Mouse (Mus musculus): ENCODE measurements around the gene Hnrnpa2b1. TPM values are rescaled to one million over a fixed set of nuclear protein-coding genes. Genes with fewer than 3 reads are reported as not detected.
"Not testable (repeated sequence)": the region's sequence is repeated elsewhere in the genome, so short reads cannot be mapped to it uniquely, and the experiment has no call there.

Hnrnpa2b1 gene
- polyA plus RNA-seq, 1 experiment from 2014 or later = 2,378 TPM

- H3K9me3 ChIP-seq (replicated peaks) = peaks cover 4% of the 10 kb centered on the region; the same call in 1 of the 2 replicates
- 80% methylated on average over 7 of the region's 7 CpGs for WGBS
- no peaks in the 10 kb centered on the region for H3K27me3 ChIP-seq
- H3K27ac ChIP-seq = no peak overlapping the region
- H3K4me2 ChIP-seq = no peak overlapping the region
- no peaks in the 10 kb centered on the region for H3K4me1 ChIP-seq
- H3K36me3 ChIP-seq (ENCODE audit: poor library complexity, severe bottlenecking) = peaks cover 24% of the 10 kb centered on the region
- H3K4me3 ChIP-seq = no peak overlapping the region
- H3K9ac ChIP-seq = no peak overlapping the region
- ATAC-seq = no peak
These were observed 16.5 kb upstream of the Hnrnpa2b1 start for GRCm38 (mm10) chr6:51486076-51486710.

- no peak overlapping the region for H3K4me2 ChIP-seq
- H3K9me3 ChIP-seq (replicated peaks) = peaks cover 4% of the 10 kb centered on the region; the same call in 1 of the 2 replicates
- H3K36me3 ChIP-seq (ENCODE audit: poor library complexity, severe bottlenecking) = peaks cover 30% of the 10 kb centered on the region
- H3K4me3 ChIP-seq = no peak overlapping the region
- no peaks in the 10 kb centered on the region for H3K4me1 ChIP-seq
- H3K9ac ChIP-seq = no peak overlapping the region
- 79% methylated on average over 2 of the region's 2 CpGs for WGBS
- ATAC-seq = no peak
- H3K27me3 ChIP-seq = no peaks in the 10 kb centered on the region
- no peak overlapping the region for H3K27ac ChIP-seq
These were observed 16.0 kb upstream of the Hnrnpa2b1 start for GRCm38 (mm10) chr6:51485646-51486045.

GRCm38 (mm10) chr6:51484556-51484955 is 14.9 kb upstream of the Hnrnpa2b1 start:
- not testable (repeated sequence) for ATAC-seq; H3K4me3 ChIP-seq; H3K4me2 ChIP-seq; H3K9me3 ChIP-seq (replicated peaks); H3K4me1 ChIP-seq; H3K27ac ChIP-seq; H3K9ac ChIP-seq; H3K27me3 ChIP-seq
- peaks cover 41% of the 10 kb centered on the region for H3K36me3 ChIP-seq (ENCODE audit: poor library complexity, severe bottlenecking)
- WGBS = 90% methylated on average over 8 of the region's 8 CpGs

- WGBS = 98% methylated on average over 3 of the region's 3 CpGs
These were observed 14.2 kb upstream of the Hnrnpa2b1 start for GRCm38 (mm10) chr6:51483861-51484260.

GRCm38 (mm10) chr6:51481548-51481947 is 11.9 kb upstream of the Hnrnpa2b1 start:
- Histone ChIP-seq H3K36me3 (ENCODE audit: poor library complexity, severe bottlenecking) (peaks cover 66% of the 10 kb centered on the region), H3K9ac (no peak overlapping the region), H3K27me3 (no peaks in the 10 kb centered on the region), H3K4me1 (no peaks in the 10 kb centered on the region), H3K4me2 (no peak overlapping the region), H3K27ac (no peak overlapping the region), H3K4me3 (no peak overlapping the region), H3K9me3 (replicated peaks) (no peaks in the 10 kb centered on the region)
- ATAC-seq = no peak
- 96% methylated on average over 8 of the region's 8 CpGs for WGBS

More at GRCm38 (mm10) chr6:51483861-51484260, 14.2 kb upstream of the Hnrnpa2b1 start:
- H3K9me3 ChIP-seq (replicated peaks) = peaks cover 4% of the 10 kb centered on the region; the same call in 1 of the 2 replicates
- peak overlapping the region; percentile 1; the same call in 1 of the 2 replicates for H3K27ac ChIP-seq
- no peak overlapping the region for H3K9ac ChIP-seq
- no peak for ATAC-seq
- no peaks in the 10 kb centered on the region for H3K4me1 ChIP-seq
- no peak overlapping the region for H3K4me3 ChIP-seq
- no peak overlapping the region for H3K4me2 ChIP-seq
- H3K27me3 ChIP-seq = no peaks in the 10 kb centered on the region
- peaks cover 48% of the 10 kb centered on the region for H3K36me3 ChIP-seq (ENCODE audit: poor library complexity, severe bottlenecking)

- H3K27ac ChIP-seq = no peak overlapping the region
- ATAC-seq = no peak
- H3K27me3 ChIP-seq = no peaks in the 10 kb centered on the region
- H3K4me2 ChIP-seq = no peak overlapping the region
- no peak overlapping the region for H3K9ac ChIP-seq
- no peak overlapping the region for H3K4me3 ChIP-seq
- H3K4me1 ChIP-seq = 0 out of 2 replicates have a peak, but pooled peaks cover 1% of the 10 kb centered on the region
- peaks cover 81% of the 10 kb centered on the region for H3K36me3 ChIP-seq (ENCODE audit: poor library complexity, severe bottlenecking)
- H3K9me3 ChIP-seq (replicated peaks) = no peaks in the 10 kb centered on the region
- WGBS = 89% methylated on average over 4 of the region's 4 CpGs
These were observed 9.5 kb upstream of the Hnrnpa2b1 start for GRCm38 (mm10) chr6:51479136-51479731.

- peaks cover 27% of the 10 kb centered on the region for H3K4me1 ChIP-seq
- ATAC-seq = no peak
- H3K4me3 ChIP-seq = peak overlapping the region; percentile 97
These were observed 2.5 kb upstream of the Hnrnpa2b1 start for GRCm38 (mm10) chr6:51472213-51472612.

GRCm38 (mm10) chr6:51471782-51472181 is 2.1 kb upstream of the Hnrnpa2b1 start:
- Histone ChIP-seq H3K4me1 (peaks cover 32% of the 10 kb centered on the region), H3K27ac (peak overlapping the region; percentile 44; the same call in 1 of the 2 replicates), H3K36me3 (ENCODE audit: poor library complexity, severe bottlenecking) (peaks cover 47% of the 10 kb centered on the region), H3K27me3 (no peaks in the 10 kb centered on the region), H3K4me3 (peak overlapping the region; percentile 97), H3K9me3 (replicated peaks) (no peaks in the 10 kb centered on the region), H3K9ac (peak overlapping the region; percentile 100), H3K4me2 (peak overlapping the region; percentile 87)
- ATAC-seq = no peak
- 16% methylated on average over 3 of the region's 3 CpGs for WGBS

More at GRCm38 (mm10) chr6:51472213-51472612, 2.5 kb upstream of the Hnrnpa2b1 start:
- peak overlapping the region; percentile 44; the same call in 1 of the 2 replicates for H3K27ac ChIP-seq
- H3K9me3 ChIP-seq (replicated peaks) = no peaks in the 10 kb centered on the region
- WGBS = 38% methylated on average over 4 of the region's 4 CpGs
- peak overlapping the region; percentile 87 for H3K4me2 ChIP-seq
- H3K9ac ChIP-seq = peak overlapping the region; percentile 100
- H3K27me3 ChIP-seq = no peaks in the 10 kb centered on the region
- H3K36me3 ChIP-seq (ENCODE audit: poor library complexity, severe bottlenecking) = peaks cover 48% of the 10 kb centered on the region

GRCm38 (mm10) chr6:51471179-51471505 is 1.4 kb upstream of the Hnrnpa2b1 start:
- 2% methylated on average over 10 of the region's 10 CpGs for WGBS
- Histone ChIP-seq H3K36me3 (ENCODE audit: poor library complexity, severe bottlenecking) (peaks cover 48% of the 10 kb centered on the region), H3K9ac (peak overlapping the region; percentile 100), H3K4me1 (peaks cover 38% of the 10 kb centered on the region), H3K4me2 (peak overlapping the region; percentile 87), H3K27ac (peak overlapping the region; percentile 100), H3K4me3 (peak overlapping the region; percentile 97), H3K9me3 (replicated peaks) (no peaks in the 10 kb centered on the region), H3K27me3 (no peaks in the 10 kb centered on the region)
- no peak; the same call in 1 of the 2 replicates for ATAC-seq

GRCm38 (mm10) chr6:51470311-51471178 is 851 bp upstream of the Hnrnpa2b1 start, which contains the start of gene Cbx3:
Gene Cbx3 (plus strand): TSS chr6:51470360.
- WGBS = under 1% methylated on average over 80 of the region's 99 CpGs

GRCm38 (mm10) chr6:51468891-51469561 is 668 bp downstream of the Hnrnpa2b1 start:
- Histone ChIP-seq H3K27ac (peak overlapping the region; percentile 100), H3K4me2 (peak overlapping the region; percentile 87), H3K4me1 (peaks cover 52% of the 10 kb centered on the region), H3K36me3 (ENCODE audit: poor library complexity, severe bottlenecking) (peaks cover 48% of the 10 kb centered on the region), H3K27me3 (no peaks in the 10 kb centered on the region), H3K4me3 (peak overlapping the region; percentile 97), H3K9me3 (replicated peaks) (no peaks in the 10 kb centered on the region), H3K9ac (peak overlapping the region; percentile 100)
- peak; percentile 7; the same call in 1 of the 2 replicates for ATAC-seq
- whole genome bisulfite sequencing = under 1% methylated on average over 63 of the region's 63 CpGs

More at GRCm38 (mm10) chr6:51470311-51471178, 851 bp upstream of the Hnrnpa2b1 start, which contains the start of gene Cbx3:
- Histone ChIP-seq H3K27ac (peak within 1 kb of the TSS; percentile 100), H3K36me3 (ENCODE audit: poor library complexity, severe bottlenecking) (peaks cover 49% of the 10 kb centered on the region), H3K27me3 (no peaks in the 10 kb centered on the region), H3K9me3 (replicated peaks) (no peaks in the 10 kb centered on the region), H3K4me3 (peak within 1 kb of the TSS; percentile 97), H3K4me2 (peak within 1 kb of the TSS; percentile 87), H3K4me1 (peaks cover 44% of the 10 kb centered on the region), H3K9ac (peak within 1 kb of the TSS; percentile 100)
- ATAC-seq = peak; percentile 83
